Mouse (Mus musculus) embryonic fibroblast, embryonic 13.5 days (primary cell): ENCODE measurements around the gene Cfap58.

ENCODE experiments used
- CTCF ChIP-seq: IDR thresholded peaks from 2 replicates; pipeline ENCODE4 v1.5.1; 2011; ENCODE audit warnings: mild to moderate bottlenecking, control low read depth, low read length, moderate library complexity, borderline replicate concordance; ENCODE audit not compliant: insufficient read depth
- POLR2A ChIP-seq: IDR thresholded peaks from 2 replicates; pipeline ENCODE4 v1.6.1; 2011; ENCODE audit warnings: low read depth, mild to moderate bottlenecking, control low read depth, low read length, moderate library complexity

GRCm38 (mm10) chr19:47898472-47899079, 38.9 kb upstream of the Cfap58 start:
- TF ChIP-seq POLR2A (no peak), CTCF (no peak)
